Mouse (Mus musculus): ENCODE results near the gene Iqsec2. TPM values are rescaled to one million over a fixed set of nuclear protein-coding genes. Genes with fewer than 3 reads are reported as not detected.

Gene Iqsec2
- polyA plus RNA-seq, 1 experiment from 2014 or later, result 9.5 TPM

DNA sequence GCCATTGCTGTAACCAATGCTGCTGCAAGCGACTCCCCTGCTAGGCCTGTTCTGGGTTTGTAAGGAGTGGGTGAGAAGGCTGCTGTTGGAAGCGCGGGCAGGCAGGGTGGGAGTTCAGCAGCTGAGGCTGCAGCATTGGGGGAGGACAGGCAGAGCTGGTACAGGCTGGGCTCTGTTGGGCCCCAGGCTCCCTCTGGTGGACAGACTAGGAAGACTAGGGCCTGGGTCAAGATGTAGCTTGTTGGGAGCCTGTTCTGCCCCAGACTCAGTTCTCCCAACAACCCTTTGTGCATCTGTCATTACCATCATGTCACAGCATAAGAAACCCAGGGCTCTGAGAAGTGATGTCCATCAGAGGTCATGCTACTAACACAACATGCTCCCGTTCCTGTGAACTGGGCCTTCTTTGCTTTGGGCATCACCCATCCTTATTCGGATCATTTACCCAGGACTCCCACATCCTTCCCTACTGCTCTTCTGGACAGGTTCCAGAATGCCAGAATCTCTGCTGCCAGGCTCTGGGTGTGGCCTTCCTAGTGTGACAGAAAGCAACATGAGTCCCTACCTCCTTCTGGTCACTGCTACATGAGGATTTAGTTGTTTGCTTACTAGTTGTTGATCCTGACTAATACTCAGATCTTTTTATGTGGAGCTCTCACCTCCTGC lies 3.5 kb downstream of the Iqsec2 start:
- Histone ChIP-seq H3K27me3 (ENCODE audit: control insufficient read depth, insufficient read depth, low read length) (peaks cover 86% of the 10 kb centered on the region), H3K9ac (no peak overlapping the region), H3K36me3 (replicated peaks; ENCODE audit: control insufficient read depth, insufficient read depth) (no peaks in the 10 kb centered on the region), H3K9me3 (ENCODE audit: control insufficient read depth, low read length) (no peaks in the 10 kb centered on the region), H3K4me3 (replicated peaks; ENCODE audit: low read length) (no peak overlapping the region), H3K27ac (no peak overlapping the region), H3K4me2 (replicated peaks) (peak overlapping the region; percentile 2; the same call in 1 of the 2 replicates), H3K4me1 (replicated peaks; ENCODE audit: control insufficient read depth, insufficient read depth, low read length) (peaks cover 13% of the 10 kb centered on the region)
- 22% methylated on average over 5 of the region's 5 CpGs for WGBS
- peak; percentile 70 for DNase-seq (ENCODE audit: low spot score)
- ATAC-seq (ENCODE audit: low FRiP score), result peak; percentile 76

GRCm38 (mm10) chrX:152148706-152149105 lies 4.6 kb downstream of the Iqsec2 start:
- H3K27ac ChIP-seq, result no peak overlapping the region
- no peaks in the 10 kb centered on the region for H3K9me3 ChIP-seq (ENCODE audit: control insufficient read depth, low read length)
- no peak for ATAC-seq (ENCODE audit: low FRiP score)
- H3K27me3 ChIP-seq (ENCODE audit: control insufficient read depth, insufficient read depth, low read length), result peaks cover 86% of the 10 kb centered on the region
- H3K4me2 ChIP-seq (replicated peaks), result no peak overlapping the region
- no peaks in the 10 kb centered on the region for H3K36me3 ChIP-seq (replicated peaks; ENCODE audit: control insufficient read depth, insufficient read depth)
- DNase-seq (ENCODE audit: low spot score), result no peak
- H3K9ac ChIP-seq, result no peak overlapping the region
- H3K4me1 ChIP-seq (replicated peaks; ENCODE audit: control insufficient read depth, insufficient read depth, low read length), result peaks cover 13% of the 10 kb centered on the region
- WGBS, result 79% methylated on average over 5 of the region's 5 CpGs
- H3K4me3 ChIP-seq (replicated peaks; ENCODE audit: low read length), result no peak overlapping the region

DNA sequence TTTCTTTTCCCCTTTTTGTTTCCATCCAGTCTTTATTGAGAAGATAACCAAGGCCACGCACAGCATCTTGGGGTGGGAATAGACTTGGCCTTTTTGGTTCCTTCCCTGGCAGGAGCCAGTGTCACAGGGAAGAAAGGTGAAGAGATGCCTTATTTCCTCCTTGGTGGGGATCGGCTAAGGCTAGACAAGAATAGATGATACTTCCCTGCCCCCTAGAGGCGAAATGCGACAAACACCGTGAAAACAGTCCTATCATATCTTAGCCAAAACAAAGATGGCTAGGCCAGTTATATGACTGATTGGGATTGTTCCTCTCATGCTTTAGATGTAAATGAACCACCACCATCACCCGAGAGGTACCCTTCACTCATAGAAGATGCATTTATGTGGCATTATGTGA lies 7.6 kb downstream of the Iqsec2 start:
- Histone ChIP-seq H3K4me2 (replicated peaks) (no peak overlapping the region), H3K4me3 (replicated peaks; ENCODE audit: low read length) (no peak overlapping the region), H3K27ac (no peak overlapping the region), H3K9me3 (ENCODE audit: control insufficient read depth, low read length) (no peaks in the 10 kb centered on the region), H3K9ac (no peak overlapping the region), H3K27me3 (ENCODE audit: control insufficient read depth, insufficient read depth, low read length) (peaks cover 80% of the 10 kb centered on the region), H3K36me3 (replicated peaks; ENCODE audit: control insufficient read depth, insufficient read depth) (no peaks in the 10 kb centered on the region), H3K4me1 (replicated peaks; ENCODE audit: control insufficient read depth, insufficient read depth, low read length) (peaks cover 7% of the 10 kb centered on the region; the same call in 1 of the 2 replicates)
- WGBS, result 12% methylated on average over 6 of the region's 6 CpGs
- ATAC-seq (ENCODE audit: low FRiP score) (no peak; the same call in 1 of the 2 replicates), DNase-seq (ENCODE audit: low spot score) (peak; percentile 73)

DNA sequence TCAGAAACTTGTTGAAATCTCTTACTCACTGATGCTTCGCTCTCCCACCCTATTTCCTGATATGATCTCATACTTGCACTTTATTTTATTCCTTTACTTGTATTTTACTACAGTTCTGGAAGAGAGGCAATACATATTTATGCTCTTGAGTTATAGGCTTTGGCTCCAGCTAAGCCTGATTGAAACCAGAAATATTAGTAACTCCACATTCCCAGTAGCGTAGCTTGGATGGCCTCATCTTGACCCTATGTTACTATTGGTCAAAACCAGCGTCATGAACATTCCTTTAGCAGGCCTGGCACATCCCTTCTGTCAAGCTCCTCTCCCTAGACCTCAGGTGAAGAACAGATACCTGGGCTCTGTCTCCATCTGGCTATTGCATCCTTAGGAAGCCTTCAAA lies 14.2 kb downstream of the Iqsec2 start:
- Histone ChIP-seq H3K9me3 (ENCODE audit: control insufficient read depth, low read length) (no peaks in the 10 kb centered on the region), H3K27ac (no peak overlapping the region), H3K4me3 (replicated peaks; ENCODE audit: low read length) (no peak overlapping the region), H3K4me1 (replicated peaks; ENCODE audit: control insufficient read depth, insufficient read depth, low read length) (no peaks in the 10 kb centered on the region), H3K36me3 (replicated peaks; ENCODE audit: control insufficient read depth, insufficient read depth) (no peaks in the 10 kb centered on the region), H3K9ac (no peak overlapping the region), H3K4me2 (replicated peaks) (no peak overlapping the region), H3K27me3 (ENCODE audit: control insufficient read depth, insufficient read depth, low read length) (peaks cover 85% of the 10 kb centered on the region)
- ATAC-seq (ENCODE audit: low FRiP score) (no peak), DNase-seq (ENCODE audit: low spot score) (no peak)
- 82% methylated on average over 3 of the region's 3 CpGs for WGBS

DNA sequence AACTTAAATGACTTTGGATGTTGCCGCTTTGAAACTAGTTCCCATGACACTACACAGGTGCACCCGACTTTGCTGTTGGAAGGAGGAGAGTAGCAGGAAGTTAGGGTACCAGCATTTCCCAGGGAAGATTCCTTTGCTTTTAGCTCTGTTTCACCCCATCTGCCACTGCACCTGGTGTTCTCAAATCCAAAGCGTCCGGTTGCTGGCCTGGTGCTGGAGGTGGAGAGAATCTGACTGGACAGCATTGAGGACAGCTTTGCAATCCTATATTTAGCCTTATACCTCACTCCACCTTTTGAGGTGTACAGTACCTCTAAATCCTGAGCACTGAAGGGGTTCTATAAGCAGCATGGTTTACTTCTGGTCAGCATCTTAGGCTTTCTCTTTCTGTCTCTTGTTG lies 17.3 kb downstream of the Iqsec2 start:
- WGBS, result 90% methylated on average over 4 of the region's 4 CpGs
- Histone ChIP-seq H3K36me3 (replicated peaks; ENCODE audit: control insufficient read depth, insufficient read depth) (no peaks in the 10 kb centered on the region), H3K27me3 (ENCODE audit: control insufficient read depth, insufficient read depth, low read length) (peaks cover 87% of the 10 kb centered on the region), H3K4me2 (replicated peaks) (no peak overlapping the region), H3K9ac (no peak overlapping the region), H3K4me1 (replicated peaks; ENCODE audit: control insufficient read depth, insufficient read depth, low read length) (no peaks in the 10 kb centered on the region), H3K27ac (no peak overlapping the region), H3K9me3 (ENCODE audit: control insufficient read depth, low read length) (no peaks in the 10 kb centered on the region), H3K4me3 (replicated peaks; ENCODE audit: low read length) (no peak overlapping the region)
- DNase-seq (ENCODE audit: low spot score), result no peak
- no peak for ATAC-seq (ENCODE audit: low FRiP score)

- H3K9me3 ChIP-seq (ENCODE audit: control insufficient read depth, low read length), result no peaks in the 10 kb centered on the region
- no peaks in the 10 kb centered on the region for H3K4me1 ChIP-seq (replicated peaks; ENCODE audit: control insufficient read depth, insufficient read depth, low read length)
- H3K9ac ChIP-seq, result no peak overlapping the region
- no peak for ATAC-seq (ENCODE audit: low FRiP score)
- no peak overlapping the region for H3K4me3 ChIP-seq (replicated peaks; ENCODE audit: low read length)
- no peaks in the 10 kb centered on the region for H3K36me3 ChIP-seq (replicated peaks; ENCODE audit: control insufficient read depth, insufficient read depth)
- H3K4me2 ChIP-seq (replicated peaks), result no peak overlapping the region
- peaks cover 89% of the 10 kb centered on the region for H3K27me3 ChIP-seq (ENCODE audit: control insufficient read depth, insufficient read depth, low read length)
- H3K27ac ChIP-seq, result no peak overlapping the region
- no peak for DNase-seq (ENCODE audit: low spot score)
These were observed 20.0 kb downstream of the Iqsec2 start for GRCm38 (mm10) chrX:152164061-152164460.

GRCm38 (mm10) chrX:152166161-152166560 lies 22.1 kb downstream of the Iqsec2 start:
- Histone ChIP-seq H3K4me1 (replicated peaks; ENCODE audit: control insufficient read depth, insufficient read depth, low read length) (peaks cover 5% of the 10 kb centered on the region; the same call in 1 of the 2 replicates), H3K4me3 (replicated peaks; ENCODE audit: low read length) (no peak overlapping the region), H3K27ac (no peak overlapping the region), H3K27me3 (ENCODE audit: control insufficient read depth, insufficient read depth, low read length) (peaks cover 87% of the 10 kb centered on the region), H3K9ac (no peak overlapping the region), H3K9me3 (ENCODE audit: control insufficient read depth, low read length) (no peaks in the 10 kb centered on the region), H3K4me2 (replicated peaks) (no peak overlapping the region), H3K36me3 (replicated peaks; ENCODE audit: control insufficient read depth, insufficient read depth) (no peaks in the 10 kb centered on the region)
- DNase-seq (ENCODE audit: low spot score) (no peak), ATAC-seq (ENCODE audit: low FRiP score) (no peak)
- 86% methylated on average over 6 of the region's 6 CpGs for WGBS

DNA sequence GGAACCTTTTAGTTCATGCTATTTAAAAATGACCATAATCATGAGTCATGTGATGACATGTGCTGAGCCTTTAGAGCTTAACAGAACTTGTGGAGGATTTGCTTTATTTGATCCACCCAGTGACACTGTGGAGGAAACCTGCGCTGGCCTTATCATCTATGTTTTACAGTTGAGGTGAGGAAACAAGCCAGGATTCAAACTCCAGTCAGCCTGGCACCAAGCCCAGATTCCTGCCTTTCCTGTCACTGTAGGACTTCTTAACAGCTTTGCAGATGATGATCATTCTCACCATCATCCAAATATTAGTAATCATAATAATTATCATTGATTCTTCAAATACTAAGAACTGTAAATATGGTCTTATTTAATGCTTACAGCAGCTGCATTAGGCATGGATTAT lies 24.5 kb downstream of the Iqsec2 start:
- DNase-seq (ENCODE audit: low spot score) (no peak), ATAC-seq (ENCODE audit: low FRiP score) (no peak)
- Histone ChIP-seq H3K27me3 (ENCODE audit: control insufficient read depth, insufficient read depth, low read length) (peaks cover 89% of the 10 kb centered on the region), H3K4me3 (replicated peaks; ENCODE audit: low read length) (no peak overlapping the region), H3K27ac (no peak overlapping the region), H3K9ac (no peak overlapping the region), H3K4me1 (replicated peaks; ENCODE audit: control insufficient read depth, insufficient read depth, low read length) (peaks cover 8% of the 10 kb centered on the region; the same call in 1 of the 2 replicates), H3K4me2 (replicated peaks) (no peak overlapping the region), H3K9me3 (ENCODE audit: control insufficient read depth, low read length) (no peaks in the 10 kb centered on the region), H3K36me3 (replicated peaks; ENCODE audit: control insufficient read depth, insufficient read depth) (no peaks in the 10 kb centered on the region)
- WGBS, result 79% methylated on average over 1 of the region's 1 CpGs

GRCm38 (mm10) chrX:152171041-152172026 lies 27.3 kb downstream of the Iqsec2 start:
- H3K27ac ChIP-seq, result no peak overlapping the region
- no peak overlapping the region for H3K4me2 ChIP-seq (replicated peaks)
- H3K4me1 ChIP-seq (replicated peaks; ENCODE audit: control insufficient read depth, insufficient read depth, low read length), result peaks cover 8% of the 10 kb centered on the region; the same call in 1 of the 2 replicates
- H3K27me3 ChIP-seq (ENCODE audit: control insufficient read depth, insufficient read depth, low read length), result peaks cover 86% of the 10 kb centered on the region
- 65% methylated on average over 6 of the region's 6 CpGs for WGBS
- H3K9ac ChIP-seq, result no peak overlapping the region
- H3K9me3 ChIP-seq (ENCODE audit: control insufficient read depth, low read length), result no peaks in the 10 kb centered on the region
- no peak for DNase-seq (ENCODE audit: low spot score)
- peak; percentile 79 for ATAC-seq (ENCODE audit: low FRiP score)
- H3K36me3 ChIP-seq (replicated peaks; ENCODE audit: control insufficient read depth, insufficient read depth), result no peaks in the 10 kb centered on the region
- no peak overlapping the region for H3K4me3 ChIP-seq (replicated peaks; ENCODE audit: low read length)
